Mouse (Mus musculus) limb, embryonic 10.5 days (tissue): ENCODE data around the gene Agrn. TPM values are rescaled to one million over a fixed set of nuclear protein-coding genes. Genes with fewer than 3 reads are reported as not detected.

Source experiments
- DNase-seq: peaks from one replicate; pipeline ENCODE4 v3.0.0-alpha.2; 2017; ENCODE audit warnings: low spot score
- H3K27ac ChIP-seq: fragments of 300-500 bp; sonication (generic); 2 replicates; pipeline ENCODE4 v1.5.1; 2016; ENCODE audit warnings: mild to moderate bottlenecking
- H3K27me3 ChIP-seq: fragments of 300-500 bp; sonication (generic); 2 replicates; pipeline ENCODE4 v1.6.1; 2016; ENCODE audit warnings: low read depth, mild to moderate bottlenecking; ENCODE audit not compliant: poor library complexity, severe bottlenecking
- H3K36me3 ChIP-seq: fragments of 300-500 bp; sonication (generic); 2 replicates; pipeline ENCODE4 v1.6.1; 2016; ENCODE audit warnings: mild to moderate bottlenecking, moderate library complexity
- H3K4me1 ChIP-seq: fragments of 300-500 bp; sonication (generic); 2 replicates; pipeline ENCODE4 v1.6.1; 2016
- H3K4me3 ChIP-seq: fragments of 300-500 bp; sonication (generic); 2 replicates; pipeline ENCODE4 v1.5.1; 2016; ENCODE audit warnings: mild to moderate bottlenecking, moderate library complexity
- H3K9me3 ChIP-seq: fragments of 300-500 bp; sonication (generic); replicated peaks from 2 replicates; pipeline ENCODE4 v1.6.1; 2016; ENCODE audit warnings: mild to moderate bottlenecking
- WGBS: fragments of 180-500 bp; shearing (Covaris S2); methylation state at CpG from one replicate; pipeline ENCODE4 v1.1.7; 2016; 5-methylcytosine and 5-hydroxymethylcytosine counted together
- polyA plus RNA-seq: library from polyadenylated mRNA; unstranded; fragments of >200 nt; fragmentation: Nextera tagmentation; extraction: Ambion mirVana; gene quantifications from 2 replicates; pipeline ENCODE4 v1.2.1, GENCODE M21; 2016

The Agrn gene
- polyA plus RNA-seq = 36.5 and 49.0 TPM in 2 replicates

GRCm38 (mm10) chr4:156197131-156197828 is at the start of gene Agrn:
TSS of gene Agrn (minus strand) at chr4:156197488.
- under 1% methylated on average over 58 of the region's 88 CpGs for WGBS
- Histone ChIP-seq H3K27ac (peak within 1 kb of the TSS; percentile 96), H3K9me3 (no peaks in the 10 kb centered on the region), H3K36me3 (peaks cover 31% of the 10 kb centered on the region), H3K4me3 (peak within 1 kb of the TSS; percentile 97), H3K4me1 (peaks cover 54% of the 10 kb centered on the region), H3K27me3 (peaks cover 8% of the 10 kb centered on the region)
- DNase-seq = peak; percentile 93

DNA sequence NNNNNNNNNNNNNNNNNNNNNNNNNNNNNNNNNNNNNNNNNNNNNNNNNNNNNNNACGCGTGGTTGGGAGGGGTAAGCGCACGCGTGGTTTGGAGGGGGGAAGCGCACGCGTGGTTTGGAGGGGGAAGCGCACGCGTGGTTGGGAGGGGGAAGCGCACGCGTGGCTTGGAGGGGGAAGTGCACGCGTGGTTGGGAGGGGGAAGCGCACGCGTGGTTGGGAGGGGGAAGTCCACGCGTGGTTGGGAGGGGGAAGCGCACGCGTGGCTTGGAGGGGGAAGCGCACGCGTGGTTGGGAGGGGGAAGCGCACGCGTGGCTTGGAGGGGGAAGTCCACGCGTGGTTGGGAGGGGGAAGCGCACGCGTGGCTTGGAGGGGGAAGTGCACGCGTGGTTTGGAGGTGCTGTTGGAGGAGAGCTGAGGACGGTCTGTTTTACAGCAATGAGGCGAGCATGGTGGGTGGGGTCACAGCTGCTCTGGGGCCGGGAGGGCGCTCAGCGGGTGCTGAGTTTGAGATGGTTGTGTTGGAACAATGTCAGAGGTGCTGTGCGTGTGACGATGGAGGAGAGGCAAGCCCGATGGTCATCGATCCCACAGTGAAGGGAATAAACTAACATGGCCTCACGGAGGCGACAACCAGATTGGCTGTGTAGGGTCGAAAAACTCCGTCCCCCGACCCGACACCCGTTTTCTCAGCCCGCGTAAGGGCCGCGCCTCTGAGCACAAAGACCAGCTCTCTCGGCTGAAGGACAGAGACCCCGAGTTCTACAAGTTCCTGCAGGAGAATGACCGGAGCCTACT is 39.6 kb upstream of the Agrn start:
- Histone ChIP-seq H3K27me3 (no peaks in the 10 kb centered on the region), H3K36me3 (peaks cover 64% of the 10 kb centered on the region), H3K27ac (peak overlapping the region; percentile 71; the same call in 1 of the 2 replicates), H3K4me3 (peak overlapping the region; percentile 83), H3K4me1 (peaks cover 24% of the 10 kb centered on the region), H3K9me3 (no peaks in the 10 kb centered on the region)
- WGBS = 26% methylated on average over 58 of the region's 60 CpGs
- peak; percentile 56 for DNase-seq

GRCm38 (mm10) chr4:156235808-156236533 is 38.7 kb upstream of the Agrn start, which contains the start of gene Noc2l:
TSS of gene Noc2l (plus strand) at chr4:156236010.
- no peaks in the 10 kb centered on the region for H3K9me3 ChIP-seq
- WGBS = under 1% methylated on average over 90 of the region's 90 CpGs
- H3K27me3 ChIP-seq = no peaks in the 10 kb centered on the region
- H3K36me3 ChIP-seq = peaks cover 64% of the 10 kb centered on the region
- H3K4me3 ChIP-seq = peak within 1 kb of the TSS; percentile 83
- DNase-seq = peak; percentile 97
- peak within 1 kb of the TSS; percentile 94 for H3K27ac ChIP-seq
- peaks cover 24% of the 10 kb centered on the region for H3K4me1 ChIP-seq

DNA sequence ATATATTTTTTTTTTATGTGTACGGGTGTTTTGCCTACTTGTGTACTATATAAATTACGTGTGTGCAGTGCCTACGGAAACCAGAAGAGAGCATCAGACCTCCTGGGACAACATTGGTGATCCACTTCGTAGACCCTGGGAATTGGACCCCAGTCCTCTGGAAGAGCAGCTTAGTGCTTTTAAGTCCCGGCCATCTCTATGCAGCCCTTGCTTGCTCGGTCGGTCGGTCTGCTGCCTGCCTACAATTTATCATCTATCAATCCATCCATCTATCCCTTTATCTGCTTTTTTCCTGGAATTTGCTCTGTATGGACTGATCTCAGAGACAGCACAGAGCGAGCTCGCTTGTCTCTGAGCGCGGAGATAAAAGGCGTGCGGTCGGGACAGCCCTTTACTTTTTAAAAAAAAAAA is 38.1 kb upstream of the Agrn start:
- no peak for DNase-seq
- H3K4me1 ChIP-seq = peaks cover 24% of the 10 kb centered on the region
- H3K9me3 ChIP-seq = no peaks in the 10 kb centered on the region
- under 1% methylated on average over 15 of the region's 15 CpGs for WGBS
- H3K27ac ChIP-seq = peak overlapping the region; percentile 94
- H3K4me3 ChIP-seq = peak overlapping the region; percentile 83
- peaks cover 64% of the 10 kb centered on the region for H3K36me3 ChIP-seq
- H3K27me3 ChIP-seq = no peaks in the 10 kb centered on the region

- peak within 1 kb of the TSS; percentile 83 for H3K4me3 ChIP-seq
- H3K36me3 ChIP-seq = peaks cover 64% of the 10 kb centered on the region
- peaks cover 24% of the 10 kb centered on the region for H3K4me1 ChIP-seq
- H3K9me3 ChIP-seq = no peaks in the 10 kb centered on the region
- no peaks in the 10 kb centered on the region for H3K27me3 ChIP-seq
- peak; percentile 87 for DNase-seq
- peak within 1 kb of the TSS; percentile 94 for H3K27ac ChIP-seq
- WGBS = 0% methylated on average over 40 of the region's 48 CpGs
Observed at GRCm38 (mm10) chr4:156234701-156235213, 37.5 kb upstream of the Agrn start, which contains the start of gene Plekhn1. TSS of gene Plekhn1 (minus strand) at chr4:156234857.

- Histone ChIP-seq H3K9me3 (no peaks in the 10 kb centered on the region), H3K27ac (peak overlapping the region; percentile 91), H3K36me3 (peaks cover 64% of the 10 kb centered on the region), H3K27me3 (no peaks in the 10 kb centered on the region), H3K4me1 (peaks cover 24% of the 10 kb centered on the region), H3K4me3 (peak overlapping the region; percentile 67)
- WGBS = 2% methylated on average over 17 of the region's 17 CpGs
- peak; percentile 63 for DNase-seq
Observed at GRCm38 (mm10) chr4:156234021-156234501, 36.8 kb upstream of the Agrn start.

GRCm38 (mm10) chr4:156228393-156229024 is 31.2 kb upstream of the Agrn start:
- Histone ChIP-seq H3K36me3 (peaks cover 53% of the 10 kb centered on the region), H3K27ac (peak overlapping the region; percentile 51; the same call in 1 of the 2 replicates), H3K27me3 (no peaks in the 10 kb centered on the region), H3K4me1 (peaks cover 18% of the 10 kb centered on the region), H3K4me3 (peak overlapping the region; percentile 17), H3K9me3 (no peaks in the 10 kb centered on the region)
- 23% methylated on average over 12 of the region's 12 CpGs for WGBS
- no peak for DNase-seq

DNA sequence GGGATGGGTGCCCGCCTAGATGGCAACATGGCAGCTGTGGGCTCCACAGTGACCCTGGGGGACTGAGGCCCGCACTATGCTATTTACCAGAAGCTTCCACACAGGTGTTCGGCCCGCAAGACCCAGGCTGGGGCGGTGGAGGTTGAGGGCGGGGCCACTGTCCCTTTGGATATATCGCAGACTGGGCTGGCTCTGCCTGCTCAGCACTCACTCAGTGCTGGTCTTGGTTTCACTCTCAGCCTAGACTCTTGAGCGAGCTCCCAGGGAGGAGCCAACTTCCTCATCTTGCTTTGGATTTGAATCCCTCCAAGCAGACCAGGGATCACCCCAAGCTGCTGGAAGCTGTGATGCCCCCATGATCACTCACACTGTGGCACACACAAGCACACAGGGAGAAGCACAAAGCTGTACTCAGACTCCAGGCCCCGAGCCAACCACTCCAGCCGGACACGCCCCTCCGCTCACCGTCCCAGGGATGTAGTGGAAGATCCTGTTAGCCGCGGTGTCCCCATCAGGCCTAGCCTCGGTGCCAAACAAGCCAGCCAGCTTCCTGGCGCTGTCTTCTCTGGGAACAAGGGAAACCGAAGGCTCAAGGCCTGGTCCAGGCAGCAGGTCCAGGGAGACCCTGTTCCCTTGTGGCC is 30.6 kb upstream of the Agrn start:
- no peak for DNase-seq
- Histone ChIP-seq H3K4me3 (peak overlapping the region; percentile 17), H3K36me3 (peaks cover 49% of the 10 kb centered on the region), H3K9me3 (no peaks in the 10 kb centered on the region), H3K27ac (peak overlapping the region; percentile 51; the same call in 1 of the 2 replicates), H3K27me3 (no peaks in the 10 kb centered on the region), H3K4me1 (peaks cover 13% of the 10 kb centered on the region)
- 37% methylated on average over 18 of the region's 18 CpGs for WGBS

DNA sequence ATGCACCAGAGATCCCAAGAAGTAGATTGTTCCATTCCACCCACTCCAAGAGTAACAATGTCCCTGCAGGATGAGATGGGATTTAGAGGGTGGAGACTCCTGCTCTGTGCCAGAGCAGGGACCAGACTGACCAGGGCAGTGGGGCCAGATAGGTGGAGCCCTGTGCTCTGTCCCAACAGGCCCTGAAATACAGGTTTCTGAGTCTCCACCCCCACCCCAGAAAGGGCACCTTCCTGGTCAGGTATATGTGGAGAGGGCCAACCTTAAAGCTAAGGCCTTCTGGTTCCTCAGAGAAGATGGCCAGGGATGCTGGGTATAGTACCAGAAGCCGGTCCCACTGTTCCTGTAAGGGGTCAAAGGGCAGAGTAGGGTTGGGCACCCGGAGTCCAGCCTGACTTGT is 27.0 kb upstream of the Agrn start:
- no peaks in the 10 kb centered on the region for H3K27me3 ChIP-seq
- H3K27ac ChIP-seq = no peak overlapping the region
- 92% methylated on average over 2 of the region's 2 CpGs for WGBS
- no peak for DNase-seq
- peaks cover 13% of the 10 kb centered on the region for H3K36me3 ChIP-seq
- no peak overlapping the region for H3K4me3 ChIP-seq
- H3K4me1 ChIP-seq = peaks cover 13% of the 10 kb centered on the region
- H3K9me3 ChIP-seq = no peaks in the 10 kb centered on the region

- H3K9me3 ChIP-seq = no peaks in the 10 kb centered on the region
- DNase-seq = no peak
- WGBS = 89% methylated on average over 11 of the region's 11 CpGs
- H3K27me3 ChIP-seq = no peaks in the 10 kb centered on the region
- H3K27ac ChIP-seq = no peak overlapping the region
- no peak overlapping the region for H3K4me3 ChIP-seq
- no peaks in the 10 kb centered on the region for H3K36me3 ChIP-seq
- H3K4me1 ChIP-seq = no peaks in the 10 kb centered on the region
Observed at GRCm38 (mm10) chr4:156219936-156220335, 22.6 kb upstream of the Agrn start.

DNA sequence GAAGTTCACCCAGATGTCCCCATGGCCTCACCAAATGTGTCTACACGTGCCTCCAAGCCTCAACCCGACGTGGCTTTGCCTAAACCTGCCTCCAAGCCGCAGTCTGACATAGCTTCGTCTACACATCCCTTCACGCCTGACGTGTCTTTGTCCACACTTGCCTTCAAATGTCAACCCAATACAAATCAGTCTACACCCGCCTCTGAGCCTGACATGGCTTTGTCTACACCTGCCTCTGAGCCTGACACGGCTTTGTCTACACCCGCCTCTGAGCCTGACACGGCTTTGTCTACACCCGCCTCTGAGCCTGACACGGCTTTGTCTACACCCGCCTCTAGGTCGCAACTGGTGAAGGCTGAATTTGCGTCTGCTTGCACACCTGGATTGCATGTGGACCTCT is 20.6 kb upstream of the Agrn start:
- no peak overlapping the region for H3K27ac ChIP-seq
- no peak overlapping the region for H3K4me3 ChIP-seq
- no peaks in the 10 kb centered on the region for H3K36me3 ChIP-seq
- no peaks in the 10 kb centered on the region for H3K4me1 ChIP-seq
- H3K9me3 ChIP-seq = no peaks in the 10 kb centered on the region
- H3K27me3 ChIP-seq = no peaks in the 10 kb centered on the region
- no peak for DNase-seq
- 88% methylated on average over 16 of the region's 16 CpGs for WGBS
